Mouse (Mus musculus): ENCODE measurements at regions not wholly inside any gene's neighbourhood (a gene's known extent, or its start where the extent isn't known, plus 50 kb on each side); places are given as distances from the start of the nearest gene placed in this dataset.
A peak's percentile ranks its signal among the peaks of the same experiment; 100 is the strongest.

DNA sequence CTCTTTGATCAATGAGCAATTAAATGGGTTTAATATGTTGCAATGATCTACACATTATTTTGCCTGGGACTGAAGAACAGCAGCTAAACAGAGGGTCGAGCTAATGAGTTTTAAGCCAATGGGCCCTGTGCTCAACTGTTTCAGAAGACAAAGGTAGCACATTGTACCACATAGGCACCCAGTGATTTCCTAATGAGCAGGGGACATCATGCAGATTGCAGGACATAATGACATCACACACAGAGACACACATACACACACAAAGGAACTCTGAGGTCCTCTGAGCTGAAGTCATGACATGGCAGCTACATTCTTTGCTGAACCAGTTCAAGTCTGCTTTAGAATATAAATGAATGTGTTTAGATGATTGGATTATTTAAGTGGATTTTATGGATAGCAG lies 71.9 kb downstream of the Zfp330 start:
- intact Hi-C loops (cut with DNase I; ENCODE audit: low total_unique reads), result no loop called here
- no peak for DNase-seq

DNA sequence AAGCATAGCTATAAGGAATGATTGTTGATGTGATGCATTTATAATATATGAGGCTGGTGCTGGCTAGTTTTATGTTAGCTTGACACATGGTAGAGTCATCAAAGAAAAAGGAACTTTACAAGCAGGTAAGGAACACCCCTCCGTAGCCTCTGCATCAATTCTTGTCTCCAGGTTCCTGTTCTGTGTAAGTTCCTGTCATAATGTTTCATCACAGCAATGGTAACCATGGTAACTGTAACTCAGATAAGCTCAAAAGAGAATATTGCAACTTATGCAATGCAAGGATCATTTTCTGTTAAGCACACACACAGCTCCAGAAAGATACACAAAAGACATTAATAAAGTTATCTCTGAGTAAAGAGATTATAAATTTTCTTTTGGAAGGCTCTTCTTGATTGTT lies 73.5 kb downstream of the Zfp330 start:
- intact Hi-C loops (cut with DNase I; ENCODE audit: low total_unique reads), result no loop called here
- DNase-seq, result no peak

DNA sequence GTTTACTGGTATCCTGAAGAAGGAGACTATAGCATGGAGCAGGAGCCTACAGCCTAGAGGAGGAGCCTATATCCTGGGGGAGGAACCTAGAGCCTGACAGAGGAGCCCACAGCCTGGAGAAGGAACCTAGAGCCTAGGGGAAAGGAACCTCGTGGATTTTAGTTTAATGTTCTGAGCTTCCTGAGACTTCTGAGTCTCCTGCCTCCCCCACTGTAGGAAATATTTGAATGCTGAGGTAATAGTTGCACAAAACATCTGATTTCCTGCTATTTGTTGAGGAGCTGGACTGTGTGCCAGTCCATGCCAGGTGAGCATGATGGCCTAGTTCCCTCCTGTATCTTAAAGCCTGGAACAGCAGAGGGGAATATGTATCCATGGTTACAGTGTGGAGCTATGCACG lies 74.7 kb downstream of the Zfp330 start:
- intact Hi-C loops (cut with DNase I; ENCODE audit: low total_unique reads), result no loop called here
- DNase-seq, result no peak

DNA sequence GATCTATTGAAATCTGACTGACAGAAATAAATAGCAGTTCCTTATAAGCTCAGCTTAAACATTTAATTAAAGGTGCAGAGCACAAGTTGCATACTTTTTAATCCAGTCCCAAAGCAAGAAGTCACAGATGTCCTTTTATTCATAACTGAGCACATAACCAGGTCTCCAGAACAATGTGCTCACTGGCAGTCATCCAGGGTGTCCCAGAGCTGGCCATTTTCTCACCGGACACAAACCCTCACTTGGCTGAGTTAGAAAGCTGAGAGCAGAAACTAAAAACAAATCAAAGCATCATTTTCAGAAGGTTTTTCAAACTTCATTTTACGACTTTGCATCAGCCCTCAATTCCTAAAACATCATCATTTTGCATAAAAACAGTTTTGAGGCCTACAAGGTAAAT lies 75.9 kb downstream of the Zfp330 start:
- intact Hi-C loops (cut with DNase I; ENCODE audit: low total_unique reads), result no loop called here
- DNase-seq, result peak; percentile 31

DNA sequence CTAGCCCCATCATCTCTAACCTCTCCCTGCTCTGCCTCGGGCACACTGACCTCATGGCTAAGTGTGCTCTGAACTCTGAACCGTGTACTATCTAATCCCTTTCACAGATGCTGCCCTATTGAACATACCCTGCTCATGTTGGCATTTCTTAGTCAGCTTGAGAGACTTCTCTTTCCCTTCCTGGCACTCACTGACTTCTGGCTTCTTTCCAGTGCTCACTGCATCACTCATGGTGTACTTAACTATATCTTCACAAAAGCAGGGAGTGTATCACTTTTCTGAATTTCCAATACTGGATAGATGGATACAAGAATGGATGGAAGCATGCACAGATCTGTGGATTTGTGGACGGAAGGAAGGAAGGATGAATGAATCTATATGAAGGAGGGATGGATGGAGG lies 80.9 kb downstream of the Zfp330 start:
- intact Hi-C loops (cut with DNase I; ENCODE audit: low total_unique reads), result no loop called here
- DNase-seq, result no peak

DNA sequence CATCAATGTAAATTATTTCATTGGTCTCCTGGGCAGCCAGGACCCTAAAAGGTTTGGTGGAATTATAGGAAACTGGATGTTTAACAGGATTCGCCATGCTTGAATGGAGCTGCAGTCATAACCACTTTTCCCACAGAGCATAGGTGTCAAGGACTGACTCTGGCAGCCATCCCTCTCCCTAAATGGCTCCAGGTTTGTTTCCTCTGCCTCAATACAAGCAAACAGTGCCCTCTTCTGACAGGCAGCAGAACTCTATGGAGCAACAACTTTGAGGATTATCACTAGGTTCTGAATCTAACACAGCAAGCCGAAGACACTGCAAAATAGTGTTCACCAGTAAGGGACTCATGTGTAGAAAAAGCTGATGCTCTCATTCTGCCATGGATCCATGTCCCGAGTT lies 84.6 kb downstream of the Zfp330 start:
- DNase-seq, result peak; percentile 10

DNA sequence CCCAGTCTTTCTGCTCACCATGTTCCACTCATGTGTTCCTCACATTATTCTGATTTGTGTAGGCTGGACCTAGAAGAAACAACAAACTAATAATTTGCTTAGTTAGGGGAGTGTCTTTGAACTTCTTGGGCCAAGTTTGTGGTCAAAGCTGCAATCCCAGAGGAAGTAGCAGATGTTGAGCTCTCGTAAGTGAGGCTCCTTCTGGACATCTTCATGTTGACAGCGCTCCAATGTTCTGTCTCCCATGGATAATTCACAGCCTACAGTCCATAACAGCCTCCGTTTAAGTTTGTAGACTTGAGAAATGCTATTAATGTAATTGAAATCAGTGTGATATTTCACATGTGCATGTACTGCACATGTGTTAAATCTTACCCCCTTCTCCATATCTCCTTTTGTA lies 88.0 kb downstream of the Zfp330 start:
- intact Hi-C loops (cut with DNase I; ENCODE audit: low total_unique reads), result loop anchor here (10.0 kb wide), 1 partner anchor 331 kb away; no protein-coding TSS in a partner anchor
- peak; percentile 15 for DNase-seq

More for the DNA sequence above, 84.6 kb downstream of the Zfp330 start:
- intact Hi-C loops (cut with DNase I; ENCODE audit: low total_unique reads), result loop anchor here (10.0 kb wide), 1 partner anchor 335 kb away; no protein-coding TSS in a partner anchor

DNA sequence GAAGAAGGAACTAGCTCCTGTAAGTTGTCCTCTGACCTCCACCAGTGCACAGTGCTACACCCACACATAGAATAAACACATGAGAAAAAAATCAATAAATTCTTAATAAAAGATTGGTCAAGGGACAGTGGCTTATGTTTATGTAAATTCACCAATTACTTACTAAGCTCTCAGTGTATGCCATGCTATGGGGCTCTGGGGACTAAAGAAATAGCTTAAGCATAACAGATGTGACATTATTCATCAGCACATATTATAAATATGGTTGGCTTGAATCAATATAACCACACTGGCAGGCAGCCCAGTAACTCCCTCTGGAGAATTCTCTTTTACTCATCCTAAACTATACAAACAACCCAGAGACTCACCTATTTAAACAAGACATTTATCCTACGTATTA lies 95.2 kb downstream of the Zfp330 start:
- intact Hi-C loops (cut with DNase I; ENCODE audit: low total_unique reads), result no loop called here
- DNase-seq, result no peak

DNA sequence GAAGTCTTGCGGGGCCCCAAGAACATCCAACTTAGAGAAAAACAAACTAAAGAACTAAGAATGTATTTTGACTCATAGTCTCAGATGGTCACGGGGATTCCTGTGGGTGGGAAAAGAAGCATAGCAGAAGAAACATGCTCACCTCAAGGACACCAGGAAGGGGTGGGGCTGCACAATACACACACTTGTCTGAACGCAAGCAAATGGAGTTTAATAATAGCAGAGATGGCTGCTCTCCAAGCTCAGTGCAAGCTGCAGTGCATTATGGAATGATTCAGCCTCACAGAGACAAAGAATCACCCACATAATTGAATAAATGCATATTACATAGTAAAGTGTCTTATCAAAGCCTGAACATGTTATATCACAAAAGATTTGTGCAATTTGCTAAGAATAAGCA lies 96.2 kb downstream of the Zfp330 start:
- no peak for DNase-seq
- intact Hi-C loops (cut with DNase I; ENCODE audit: low total_unique reads), result no loop called here

DNA sequence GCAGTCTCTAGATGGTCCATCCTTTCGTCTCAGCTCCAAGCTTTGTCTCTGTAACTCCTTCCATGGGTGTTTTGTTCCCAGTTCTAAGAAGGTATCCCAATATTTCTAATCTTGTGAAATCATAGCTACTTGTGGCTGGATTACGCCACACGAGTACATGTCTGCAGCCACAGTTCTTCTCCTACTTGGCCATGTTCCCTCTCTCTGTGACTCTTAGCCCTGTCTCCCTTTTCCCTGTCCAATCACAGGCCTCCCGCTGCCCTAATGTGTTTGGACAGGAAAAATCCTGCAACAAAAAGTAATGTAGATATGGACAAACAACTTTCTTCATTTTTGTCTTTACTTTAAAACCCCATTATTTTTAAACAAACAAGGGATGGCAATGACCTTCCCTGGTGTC lies 104.7 kb downstream of the Zfp330 start:
- intact Hi-C loops (cut with DNase I; ENCODE audit: low total_unique reads), result no loop called here
- no peak for DNase-seq

DNA sequence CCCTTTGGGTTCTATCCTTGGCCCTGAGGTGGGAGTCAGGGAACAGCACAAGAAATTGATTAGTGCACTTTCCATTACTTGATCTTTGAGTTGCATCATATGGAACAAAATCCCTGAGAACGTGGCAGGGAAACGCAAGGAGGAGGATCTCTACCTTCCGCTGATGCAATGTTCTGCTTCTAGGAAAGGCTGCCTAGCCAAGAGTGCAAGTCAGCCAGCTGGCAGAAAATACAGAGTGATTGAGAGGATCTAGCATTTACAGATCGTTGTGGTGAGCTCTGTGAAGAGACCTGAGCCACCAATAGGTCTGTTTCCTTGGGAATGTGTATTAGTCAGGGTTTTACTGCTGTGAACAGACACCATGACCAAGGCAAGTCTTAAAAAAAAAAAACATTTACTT lies 108.8 kb downstream of the Zfp330 start:
- intact Hi-C loops (cut with DNase I; ENCODE audit: low total_unique reads), result no loop called here
- DNase-seq, result no peak

DNA sequence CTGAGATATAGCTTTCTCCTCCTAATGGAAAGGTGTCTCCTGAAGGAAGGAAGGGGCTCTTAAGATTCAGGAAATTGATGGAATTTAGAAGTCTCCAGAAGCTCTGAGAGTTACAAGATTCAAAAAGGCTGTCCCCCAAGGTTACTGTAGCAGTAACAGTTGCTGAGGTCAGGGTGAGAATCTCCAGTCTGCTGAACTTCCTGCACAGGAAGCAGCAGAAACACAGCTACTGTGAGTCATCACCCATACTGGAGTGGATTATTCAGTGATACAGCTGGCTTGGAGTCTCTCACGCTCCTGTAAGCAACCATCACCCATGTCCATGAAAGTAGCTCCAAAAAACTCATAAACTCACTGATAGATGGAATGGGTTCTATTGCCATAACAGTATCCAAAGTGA lies 133.5 kb downstream of the Zfp330 start:
- DNase-seq, result no peak
- intact Hi-C loops (cut with DNase I; ENCODE audit: low total_unique reads), result no loop called here

DNA sequence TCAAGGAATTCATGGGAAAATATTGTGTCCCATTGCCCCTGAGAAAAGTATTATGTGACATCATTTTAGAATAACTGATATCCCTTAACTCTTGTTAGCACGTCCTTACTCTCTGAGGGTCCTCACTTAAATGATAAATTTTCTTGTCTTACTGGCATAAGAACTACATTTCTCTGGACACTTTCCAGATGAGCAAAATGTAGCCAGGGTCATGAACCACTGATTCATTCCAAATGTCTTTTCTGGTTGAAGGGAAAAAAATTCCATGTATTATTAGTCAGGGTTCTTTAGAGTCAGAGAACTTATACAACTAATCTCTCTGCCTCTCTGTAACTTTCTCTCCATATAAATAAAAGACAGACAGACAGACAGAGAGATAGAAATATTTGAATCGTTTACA lies 143.5 kb downstream of the Zfp330 start:
- DNase-seq, result no peak
- intact Hi-C loops (cut with DNase I; ENCODE audit: low total_unique reads), result no loop called here

DNA sequence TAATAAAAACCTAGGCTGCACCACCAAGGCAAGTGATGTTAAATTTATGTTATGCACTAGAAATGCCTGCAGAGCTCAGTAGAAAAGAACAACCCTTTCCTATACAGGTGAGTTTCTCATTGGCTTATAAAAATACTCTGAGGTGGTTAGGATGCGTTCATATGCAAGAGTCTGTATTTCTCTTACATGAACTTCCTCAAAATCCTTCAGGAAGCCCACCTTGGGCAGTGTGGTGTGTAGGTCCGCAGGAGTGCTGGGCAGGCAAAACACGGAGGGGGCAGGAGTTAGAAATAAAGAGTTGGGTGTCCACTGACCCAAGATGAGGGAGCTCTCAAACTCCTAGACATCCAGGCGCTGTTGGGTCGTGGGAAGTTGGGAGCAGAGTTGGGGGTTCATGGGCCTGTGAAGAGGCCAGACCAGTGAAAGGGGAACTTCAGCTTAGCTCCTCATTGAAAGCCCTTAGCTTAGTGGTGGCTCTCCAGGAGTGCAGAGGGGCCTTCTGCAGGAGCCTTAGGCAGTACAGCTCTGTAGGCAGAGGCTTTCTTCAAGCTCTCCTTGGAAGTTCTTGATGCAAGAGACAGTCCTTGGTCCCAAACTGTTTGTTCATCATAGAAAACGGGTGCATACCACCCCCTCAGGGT lies 150.0 kb downstream of the Zfp330 start:
- DNase-seq, result no peak
- intact Hi-C loops (cut with DNase I; ENCODE audit: low total_unique reads), result no loop called here

DNA sequence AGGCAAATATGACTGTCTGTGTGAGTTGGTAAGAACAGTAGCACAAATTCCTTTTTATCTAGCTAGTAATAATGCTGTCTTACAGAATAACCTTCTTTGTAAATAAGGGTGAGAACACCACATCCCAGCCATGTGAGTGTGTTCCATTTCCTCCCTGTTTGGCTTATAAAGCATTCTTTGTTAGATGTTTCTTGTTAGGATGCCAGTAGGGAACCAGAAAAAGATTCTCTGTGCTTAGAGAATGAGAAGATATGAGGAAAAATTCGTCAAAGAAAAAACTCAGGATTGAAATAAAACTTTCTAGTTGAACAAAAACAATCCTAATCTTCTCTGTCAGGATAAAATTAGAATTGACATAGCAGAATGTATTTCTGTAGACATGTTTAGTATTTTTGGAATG lies 155.3 kb downstream of the Zfp330 start:
- intact Hi-C loops (cut with DNase I; ENCODE audit: low total_unique reads), result no loop called here
- DNase-seq, result no peak

DNA sequence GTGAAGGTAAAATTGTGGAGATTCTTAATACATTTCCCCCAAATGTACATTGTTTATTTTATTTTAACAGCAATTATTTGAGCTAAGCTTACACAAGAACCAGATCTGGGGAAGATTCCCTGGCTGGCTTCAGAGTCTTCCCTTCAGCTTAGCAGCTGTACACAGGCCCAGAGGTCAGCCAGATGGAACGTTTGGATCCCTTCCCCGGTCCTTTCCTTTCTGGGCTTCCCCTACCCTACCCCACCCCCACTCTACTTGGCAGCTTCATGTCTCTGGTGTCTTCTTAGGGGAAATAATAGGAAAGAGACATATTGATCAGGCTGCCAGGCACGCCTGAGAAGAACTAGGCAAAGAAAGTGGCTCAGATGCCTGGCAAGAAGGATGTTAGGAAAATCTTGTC lies 172.4 kb downstream of the Zfp330 start:
- intact Hi-C loops (cut with DNase I; ENCODE audit: low total_unique reads), result no loop called here
- peak; percentile 75 for DNase-seq

DNA sequence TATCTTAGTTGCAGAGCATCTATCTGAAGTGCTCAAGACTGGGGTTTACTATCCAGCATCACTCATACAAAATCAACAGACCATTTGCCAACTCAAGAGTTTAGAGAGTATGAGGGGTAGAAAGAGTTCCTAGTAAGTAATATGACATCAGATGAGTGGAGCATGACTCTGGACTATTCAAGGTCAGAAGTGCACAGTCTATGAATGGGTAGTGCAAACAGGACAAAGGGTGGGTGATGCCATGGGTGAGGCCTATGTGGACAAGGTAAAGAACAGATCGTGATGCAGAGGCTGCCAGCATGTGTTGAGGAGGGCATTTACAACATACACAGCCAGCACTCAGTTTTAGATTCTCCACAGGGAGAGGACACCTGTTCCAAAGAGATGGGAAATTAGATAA lies 170.4 kb upstream of the Il15 start:
- intact Hi-C loops (cut with DNase I; ENCODE audit: low total_unique reads), result no loop called here
- no peak for DNase-seq

DNA sequence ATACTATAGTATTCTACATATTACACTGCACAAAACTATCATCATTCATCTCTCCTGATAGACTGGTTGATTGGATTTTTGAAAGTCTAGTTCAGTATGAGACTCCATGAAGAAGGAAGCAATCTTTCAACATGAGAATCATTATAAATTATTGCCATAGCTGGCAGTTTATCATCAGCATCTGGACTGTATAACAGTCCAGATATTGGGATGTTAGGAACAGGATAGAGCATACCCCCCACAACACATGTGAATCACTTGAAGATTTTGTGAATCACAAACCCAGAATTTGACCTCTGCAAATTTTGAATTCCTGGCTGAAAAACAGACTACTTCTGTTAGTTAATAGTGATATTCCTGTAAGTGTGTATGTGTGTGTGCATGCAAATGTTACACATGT lies 135.1 kb upstream of the Il15 start:
- no peak for DNase-seq
- intact Hi-C loops (cut with DNase I; ENCODE audit: low total_unique reads), result no loop called here

DNA sequence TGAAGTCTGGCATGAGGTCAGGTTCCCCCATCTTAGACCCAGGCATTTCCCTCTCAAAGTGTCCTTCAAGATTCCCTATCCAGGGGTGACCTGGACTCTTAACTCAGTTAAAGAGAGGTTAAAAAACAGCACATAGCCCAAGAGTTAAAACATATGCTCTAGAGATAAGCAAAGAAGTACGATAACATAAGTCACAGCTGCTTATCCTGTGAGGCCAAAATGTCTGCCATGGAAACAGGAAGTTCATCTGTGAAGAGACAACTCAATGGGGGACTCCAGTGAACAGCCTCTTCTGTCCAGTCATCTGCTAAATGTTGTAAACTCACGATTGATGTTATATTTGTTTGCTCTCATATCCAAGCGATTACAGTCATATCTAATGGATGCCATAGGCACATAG lies 126.1 kb upstream of the Il15 start:
- no peak for DNase-seq

DNA sequence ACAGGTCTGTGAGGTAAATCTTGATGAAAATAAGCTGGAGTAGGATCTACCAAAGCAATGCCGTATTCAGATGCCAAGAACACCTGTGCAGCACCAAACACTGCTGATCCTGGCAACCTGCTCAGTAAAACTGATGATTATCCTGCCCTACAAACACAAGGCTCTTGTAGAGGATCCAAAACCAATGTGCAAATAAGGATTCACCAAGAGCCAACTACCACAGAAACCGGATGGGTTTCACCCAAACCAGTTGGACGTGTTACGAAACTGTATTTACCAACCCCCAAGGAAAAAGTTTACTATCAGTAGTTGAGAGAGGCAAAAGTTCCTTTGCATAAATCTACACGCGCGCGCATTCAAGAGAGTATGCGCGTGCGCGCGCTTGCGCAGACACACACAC lies 120.8 kb upstream of the Il15 start:
- intact Hi-C loops (cut with DNase I; ENCODE audit: low total_unique reads), result no loop called here
- DNase-seq, result no peak

More for the DNA sequence above, 126.1 kb upstream of the Il15 start:
- intact Hi-C loops (cut with DNase I; ENCODE audit: low total_unique reads), result no loop called here

DNA sequence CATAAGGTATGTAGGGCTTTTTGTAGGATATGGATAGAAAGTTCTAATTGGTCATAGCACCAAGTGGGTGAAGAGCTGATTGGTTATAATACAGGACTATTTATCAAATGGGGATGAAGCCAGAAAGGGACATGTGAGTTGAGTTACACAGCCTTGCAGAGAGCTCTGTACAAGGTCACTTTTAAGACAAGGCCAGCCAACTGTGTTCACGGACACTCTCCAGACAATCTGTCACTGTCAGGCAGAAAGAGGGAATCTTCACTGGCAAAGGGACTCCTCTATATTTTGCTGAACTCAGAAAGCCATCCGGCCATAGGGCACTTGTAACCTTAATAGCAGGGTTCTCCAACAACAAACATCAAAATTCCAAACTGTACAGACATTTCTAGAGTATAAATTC lies 95.5 kb upstream of the Il15 start:
- DNase-seq, result no peak
- intact Hi-C loops (cut with DNase I; ENCODE audit: low total_unique reads), result no loop called here

DNA sequence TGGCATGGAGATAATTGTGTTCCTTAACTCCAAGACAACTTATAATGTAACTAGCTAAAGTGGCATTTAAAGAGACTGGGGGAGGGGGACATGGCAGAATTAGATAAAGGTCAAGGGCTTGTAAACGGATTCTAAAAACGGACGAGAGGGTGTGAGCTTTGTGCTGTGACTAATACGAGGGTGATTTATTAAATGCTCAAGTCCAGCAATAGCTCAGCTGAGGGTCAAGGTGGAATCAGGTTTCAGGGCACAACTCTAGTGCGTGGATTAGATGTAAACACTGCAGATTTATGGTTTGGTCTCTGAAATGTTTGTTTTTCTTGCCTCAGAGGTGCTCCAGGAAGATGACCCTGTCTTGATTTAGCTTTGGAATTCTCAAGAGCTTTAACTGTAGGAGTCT lies 74.8 kb upstream of the Il15 start:
- no peak for DNase-seq
- intact Hi-C loops (cut with DNase I; ENCODE audit: low total_unique reads), result no loop called here

All from gastrocnemius, postnatal 14 days (tissue).